Mouse (Mus musculus) R1 (cell line): ENCODE measurements at regions not wholly inside any gene's neighbourhood (a gene's known extent, or its start where the extent isn't known, plus 50 kb on each side); places are given as distances from the start of the nearest gene placed in this dataset.

Source experiments
- DNase-seq: peaks from one replicate; pipeline ENCODE4 v3.0.0-alpha.2; 2018; ENCODE audit warnings: low read depth, low spot score

DNA sequence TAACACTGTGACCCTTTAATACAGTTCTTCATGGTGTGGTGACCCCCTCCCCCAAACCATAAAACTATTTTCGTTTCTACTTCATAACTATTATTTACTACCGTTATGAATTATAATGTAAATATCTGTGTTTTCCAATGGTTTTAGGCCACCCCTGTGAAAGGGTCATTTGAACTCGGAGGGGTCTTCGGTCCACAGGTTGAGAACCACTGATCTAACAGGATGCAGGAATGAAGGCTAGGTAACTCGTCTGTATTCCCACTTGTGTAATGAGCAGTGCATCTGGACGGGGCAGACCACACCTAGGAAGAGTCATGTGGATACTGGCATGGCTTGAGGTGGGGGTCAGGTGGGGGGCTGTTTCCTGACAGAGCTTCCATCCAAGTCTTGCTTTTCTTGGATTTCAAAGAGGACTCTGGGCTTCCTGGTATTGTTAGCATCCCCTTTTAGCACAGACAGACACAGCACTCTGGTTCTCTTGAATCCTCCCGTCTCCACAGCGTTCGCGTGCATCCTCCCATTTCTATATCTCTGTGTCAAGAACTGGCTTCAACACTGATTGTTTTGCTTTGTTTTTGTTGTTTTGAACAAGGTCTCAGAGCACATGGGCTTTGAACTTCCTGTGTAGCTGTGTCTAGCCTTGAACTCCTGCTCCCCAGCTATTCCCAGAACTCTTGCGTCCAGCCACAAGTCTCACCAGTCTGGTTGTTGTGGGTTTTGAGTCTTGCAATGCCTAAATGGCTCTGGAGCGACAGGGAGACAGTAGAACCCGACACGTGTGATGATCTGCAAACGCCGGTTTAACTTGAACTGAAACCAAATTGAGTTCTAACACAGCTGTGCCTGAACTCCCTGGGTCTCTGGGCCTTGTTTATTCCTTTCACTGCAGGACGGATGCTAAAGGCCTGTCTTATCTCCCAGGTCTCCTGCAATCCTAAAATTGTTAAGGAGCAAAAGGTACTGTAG, 75.4 kb upstream of the Ralgps2 start:
- no peak for DNase-seq

DNA sequence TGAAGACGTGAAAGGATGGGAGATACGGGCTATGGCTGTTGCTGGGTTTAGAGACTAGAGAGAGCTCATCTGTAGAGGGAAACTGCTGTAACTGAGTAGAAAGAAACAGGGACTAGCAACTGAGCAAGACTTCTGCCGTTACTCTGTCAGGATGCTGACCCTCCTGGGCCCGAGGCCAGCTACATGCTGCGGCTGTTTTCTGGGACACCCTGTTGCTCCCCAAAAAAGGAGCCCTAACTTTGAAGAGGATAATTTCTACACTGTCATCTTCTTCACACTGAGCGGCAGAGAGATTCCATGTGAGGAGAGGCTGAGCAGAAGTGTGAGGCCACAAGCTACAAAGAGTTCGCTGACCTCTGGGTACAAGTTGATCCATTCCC, 74.2 kb upstream of the Ralgps2 start:
- DNase-seq = no peak

DNA sequence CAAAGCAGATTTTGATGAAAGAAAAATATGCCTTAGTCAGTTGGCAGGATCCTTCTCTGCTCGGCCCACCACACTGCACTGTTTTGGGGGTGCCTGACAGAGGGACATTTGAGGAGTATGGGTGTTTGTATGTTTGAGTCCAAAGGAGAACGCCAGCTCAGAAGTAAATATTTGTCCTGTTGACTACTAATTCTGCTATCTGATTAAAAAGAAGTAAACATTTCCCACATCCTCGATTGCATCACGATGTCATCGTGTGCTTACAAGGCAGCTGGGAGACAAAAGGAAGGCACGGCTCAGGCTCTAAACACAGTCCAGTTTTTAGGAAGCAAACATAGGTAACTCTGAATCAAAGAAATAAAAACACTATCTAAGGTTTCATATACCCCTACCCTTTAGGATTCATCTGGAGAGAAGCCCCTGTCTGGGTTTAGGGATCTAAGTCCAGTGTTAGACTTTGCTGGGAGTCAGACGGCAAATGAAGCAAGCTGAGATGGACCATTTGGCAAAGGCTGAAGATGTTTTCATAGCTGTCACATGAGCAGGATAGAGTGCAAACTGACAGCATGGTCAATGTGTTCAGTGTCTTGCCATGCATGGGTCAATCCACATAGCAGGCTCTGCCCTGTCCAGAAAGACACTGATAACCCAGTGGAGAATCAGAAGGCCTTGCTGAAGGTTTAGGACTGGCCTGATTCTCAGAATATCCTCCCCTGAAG, 73.7 kb upstream of the Ralgps2 start:
- DNase-seq = no peak

DNA sequence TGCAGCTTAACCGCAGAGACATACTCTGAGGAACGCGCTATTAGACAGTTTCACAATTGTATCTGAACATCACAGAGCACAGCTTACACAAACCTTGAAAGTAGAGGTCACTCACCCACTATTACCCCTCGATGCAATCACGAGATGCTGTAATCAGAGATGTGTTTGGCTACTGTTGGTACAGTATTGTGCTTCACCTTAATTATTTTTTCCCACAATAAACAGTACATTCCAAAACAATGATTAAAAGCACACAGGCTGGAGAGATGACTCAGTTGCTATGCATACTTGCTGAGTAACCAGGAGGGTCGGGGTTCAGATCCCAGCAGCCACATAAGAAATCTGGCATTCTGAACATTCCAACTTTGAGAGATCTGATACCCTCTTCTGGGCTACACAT, 71.8 kb upstream of the Ralgps2 start:
- no peak for DNase-seq

DNA sequence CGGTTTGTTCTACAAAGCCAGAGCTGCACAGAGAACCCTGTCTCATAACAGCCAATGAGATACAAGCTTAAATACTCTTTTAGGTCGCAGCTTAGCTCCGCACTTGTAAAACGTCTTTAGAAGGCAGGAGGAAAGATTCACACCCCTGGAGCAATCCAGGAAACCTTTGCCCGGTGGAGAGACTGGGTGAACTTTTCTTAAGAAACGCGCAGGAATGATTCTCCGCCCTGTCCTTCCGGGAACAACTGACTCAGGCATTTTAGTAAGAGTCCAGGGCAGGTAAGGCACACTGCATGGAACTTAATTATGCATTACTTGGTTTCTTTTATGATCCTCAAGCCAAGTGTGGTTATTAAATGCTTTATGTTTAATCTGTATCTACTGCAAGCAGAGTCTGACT, 70.0 kb upstream of the Ralgps2 start:
- DNase-seq = no peak

DNA sequence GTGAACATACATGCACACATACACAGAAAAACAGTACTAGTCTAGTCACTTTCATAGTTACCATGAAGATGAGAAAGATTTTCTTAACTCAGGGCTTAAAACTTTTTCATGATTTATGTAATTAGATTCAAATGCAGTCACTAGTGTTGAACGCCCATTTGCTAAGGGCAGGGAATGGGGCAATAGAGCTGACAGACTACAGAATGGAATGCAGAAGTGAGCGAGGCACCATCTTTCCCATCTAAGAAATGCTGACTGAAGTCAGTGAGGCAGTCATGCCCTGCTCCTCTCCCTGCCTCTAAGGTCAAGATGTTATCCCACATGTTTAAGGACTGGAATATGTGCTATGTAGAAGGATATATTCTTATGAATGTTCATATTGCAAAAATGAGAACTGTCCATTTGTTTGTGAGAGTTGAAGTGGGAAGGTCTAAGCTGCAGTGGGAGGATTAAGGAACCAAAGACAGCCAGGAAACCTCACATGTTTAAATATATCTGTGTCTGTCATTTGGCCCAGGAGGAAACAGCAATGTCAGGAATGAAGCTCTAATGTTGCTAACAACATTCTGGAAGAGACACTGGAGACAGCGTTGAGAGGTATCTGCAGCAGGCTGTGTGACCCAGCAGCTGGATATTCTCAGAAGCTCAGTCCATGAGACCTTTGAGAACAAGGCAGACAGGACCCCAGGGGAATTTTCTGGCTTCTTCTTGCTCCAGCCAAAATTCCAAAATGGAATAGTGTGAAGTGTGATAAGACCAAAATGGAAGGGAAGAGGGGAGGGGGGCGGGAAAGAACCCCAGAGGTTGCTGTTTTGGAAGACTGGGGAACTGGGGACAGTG, 68.7 kb upstream of the Ralgps2 start:
- DNase-seq = no peak

DNA sequence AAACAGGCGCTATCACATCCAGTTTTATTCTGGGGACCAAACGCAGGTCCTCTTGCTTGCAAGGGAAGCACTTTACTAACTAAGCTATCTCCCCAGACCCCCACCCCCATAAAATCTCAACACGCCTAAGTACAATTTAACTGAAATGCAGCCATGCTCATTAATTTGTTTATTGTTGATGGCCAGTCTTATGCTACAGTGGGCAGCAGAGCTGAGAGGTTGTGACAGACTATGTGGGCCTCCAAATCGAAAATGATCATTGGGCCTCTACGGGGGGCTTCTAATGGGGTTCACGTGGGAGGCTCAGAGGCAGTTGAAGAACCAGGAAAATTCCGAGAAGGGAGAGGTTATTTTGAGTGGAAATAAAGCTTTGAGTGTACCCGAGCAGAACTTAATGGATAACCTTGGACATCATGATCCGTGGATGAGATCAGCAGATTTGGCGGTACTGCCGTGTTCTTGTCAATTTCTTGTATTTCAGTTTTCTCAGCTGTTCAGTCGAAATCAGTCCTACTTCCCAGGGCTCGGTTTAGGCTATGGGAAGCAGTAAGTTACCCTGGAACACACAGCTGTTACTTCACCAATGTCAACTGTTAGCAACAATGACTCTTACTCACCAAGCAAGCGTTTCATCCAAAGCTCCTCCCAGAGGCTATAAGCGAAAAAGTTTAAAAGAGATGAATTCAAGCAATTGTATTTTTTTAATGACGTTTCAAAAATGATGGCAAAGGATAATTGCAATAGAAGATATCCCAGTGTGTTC, 65.1 kb upstream of the Ralgps2 start:
- no peak for DNase-seq

DNA sequence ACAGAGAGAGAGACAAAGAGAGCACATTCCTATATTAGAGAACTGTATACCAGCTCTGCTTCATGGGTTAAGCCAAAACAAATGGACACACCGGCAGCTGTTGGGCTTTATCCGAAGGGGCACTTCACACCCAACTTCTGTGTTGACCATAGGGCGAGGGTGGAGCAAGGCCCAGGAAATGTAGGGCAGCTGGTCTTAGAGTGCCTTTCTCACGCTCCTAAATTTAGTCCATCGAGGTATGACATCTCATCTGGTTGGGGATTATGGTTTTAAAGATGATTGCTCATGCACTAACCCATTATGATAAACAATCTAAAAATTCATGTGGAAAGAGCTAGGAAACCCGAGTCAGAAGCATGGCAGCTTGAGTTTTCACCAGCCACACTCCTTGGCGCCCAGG, 63.6 kb upstream of the Ralgps2 start:
- DNase-seq = no peak

DNA sequence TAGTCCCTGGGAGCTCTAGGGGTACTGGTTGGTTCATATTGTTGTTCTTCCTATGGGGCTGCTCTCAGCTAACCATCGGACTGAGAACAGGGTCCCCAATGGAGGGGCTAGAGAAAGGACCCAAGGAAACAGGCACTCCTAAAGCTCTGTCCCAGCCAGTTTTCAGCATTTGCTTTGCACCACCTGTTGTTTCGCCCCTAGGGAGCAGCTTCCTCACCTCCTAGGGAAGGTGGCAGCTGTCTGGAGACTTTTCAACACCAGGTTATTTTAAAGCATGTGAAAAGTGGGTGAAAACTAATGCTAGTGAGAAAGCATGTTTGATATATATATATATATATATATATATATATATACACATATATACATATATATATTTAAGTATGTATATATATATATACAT, 62.8 kb upstream of the Ralgps2 start:
- no peak for DNase-seq

DNA sequence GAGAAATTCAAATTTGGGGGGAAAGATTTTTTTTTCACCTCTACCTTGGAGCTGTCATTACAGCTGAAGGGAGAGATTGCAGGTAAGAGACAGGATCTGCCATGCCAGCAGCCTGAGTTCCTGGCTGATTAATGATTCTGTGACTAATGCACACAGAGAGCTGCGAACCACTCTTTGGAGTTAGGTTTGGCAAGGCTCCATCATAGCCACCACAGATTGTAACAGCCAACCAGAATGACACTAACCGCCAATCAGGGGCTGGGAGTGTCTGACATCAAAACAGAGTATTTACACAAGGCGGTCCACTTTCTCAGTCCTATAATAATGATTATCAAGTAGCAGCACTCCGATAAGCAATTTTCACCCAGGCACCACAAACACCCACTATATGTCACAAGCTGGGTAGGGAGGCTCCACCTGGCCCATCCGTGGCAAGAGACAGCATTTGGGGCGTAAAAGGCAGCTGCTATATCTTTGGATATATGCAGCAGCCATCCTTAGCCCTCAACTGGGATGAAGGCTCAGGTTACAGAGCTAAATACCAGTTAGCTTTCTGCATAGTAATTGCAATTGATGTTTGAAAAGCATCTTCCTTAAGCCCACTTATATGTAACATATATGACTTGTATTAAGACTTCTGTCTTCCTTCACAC, 61.7 kb upstream of the Ralgps2 start:
- no peak for DNase-seq

DNA sequence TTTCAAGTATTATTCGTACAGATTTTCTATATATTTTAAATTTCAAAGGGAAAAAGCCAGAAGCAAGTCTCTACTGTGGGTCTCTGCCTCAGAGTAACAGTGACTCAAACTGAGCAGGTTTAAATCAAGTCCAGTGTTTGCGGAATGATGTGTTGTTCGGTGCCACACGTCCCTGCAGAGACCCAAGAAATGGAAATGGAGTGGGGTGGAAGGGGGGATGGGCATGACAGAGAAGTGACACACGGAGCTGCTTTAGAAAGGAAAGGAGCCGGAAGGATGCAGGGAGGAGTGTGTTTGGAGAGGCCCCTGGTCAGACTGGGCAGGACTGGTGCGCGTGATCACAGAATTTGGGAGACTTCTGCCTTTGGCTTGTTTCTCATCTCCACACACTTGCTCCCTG, 60.5 kb upstream of the Ralgps2 start:
- no peak for DNase-seq

DNA sequence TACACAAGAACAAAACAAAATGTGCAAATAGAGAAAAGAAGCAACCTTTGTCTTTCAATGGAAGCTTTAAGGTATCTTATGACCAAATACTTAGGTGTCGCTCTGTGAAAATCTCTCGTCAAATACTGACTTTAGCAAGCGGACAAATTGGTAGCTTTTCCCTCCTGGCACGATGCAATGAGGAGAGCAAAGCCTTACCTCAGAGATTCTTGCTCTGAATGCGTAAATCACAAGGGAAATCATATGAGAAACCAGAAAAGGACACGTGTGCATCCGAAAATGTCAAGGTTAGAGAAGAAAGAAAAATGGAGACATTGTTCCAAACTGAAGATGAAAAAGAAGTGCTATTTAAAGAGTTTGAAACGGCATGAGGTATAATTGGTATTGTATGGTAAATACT, 59.8 kb upstream of the Ralgps2 start:
- no peak for DNase-seq

DNA sequence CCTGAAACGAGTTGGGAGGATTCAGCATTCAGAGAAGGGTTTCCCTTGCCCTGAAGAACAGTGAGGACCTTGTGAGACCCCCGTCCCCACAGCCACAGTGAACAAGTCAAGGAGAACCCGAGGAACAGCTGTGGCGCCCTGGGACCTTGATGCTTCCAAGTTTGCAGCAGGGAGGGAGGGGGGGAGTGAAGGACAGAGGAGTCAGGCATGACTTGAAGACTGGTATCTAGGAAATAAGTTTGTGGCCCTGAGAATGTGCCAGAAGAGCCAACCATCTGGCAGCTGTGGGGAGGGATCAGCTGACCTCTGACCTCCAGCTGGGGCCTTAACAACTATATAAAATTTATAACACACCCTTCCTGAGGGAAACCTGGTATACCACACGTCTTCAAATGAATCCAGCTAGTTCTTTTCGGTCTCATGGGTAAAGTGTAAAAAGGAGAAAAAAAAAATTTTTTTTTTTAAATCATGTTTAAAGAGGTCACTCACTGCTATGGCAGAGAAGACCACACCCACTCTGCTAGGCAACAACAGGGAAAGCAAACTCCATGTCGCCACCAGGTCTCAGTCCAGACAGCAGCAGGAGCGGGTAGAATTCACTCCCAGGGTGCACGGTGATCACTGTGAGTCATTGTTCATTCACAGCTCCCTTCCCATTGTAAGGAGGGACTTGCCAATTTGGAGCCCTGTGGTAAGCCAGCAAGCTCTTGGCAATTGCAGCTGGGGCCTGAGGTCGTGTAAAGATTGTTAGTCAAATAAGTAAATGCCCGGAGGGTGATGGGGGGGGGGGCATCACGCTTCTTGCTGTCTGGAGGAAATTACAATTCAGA, 58.3 kb upstream of the Ralgps2 start:
- peak; percentile 77 for DNase-seq

DNA sequence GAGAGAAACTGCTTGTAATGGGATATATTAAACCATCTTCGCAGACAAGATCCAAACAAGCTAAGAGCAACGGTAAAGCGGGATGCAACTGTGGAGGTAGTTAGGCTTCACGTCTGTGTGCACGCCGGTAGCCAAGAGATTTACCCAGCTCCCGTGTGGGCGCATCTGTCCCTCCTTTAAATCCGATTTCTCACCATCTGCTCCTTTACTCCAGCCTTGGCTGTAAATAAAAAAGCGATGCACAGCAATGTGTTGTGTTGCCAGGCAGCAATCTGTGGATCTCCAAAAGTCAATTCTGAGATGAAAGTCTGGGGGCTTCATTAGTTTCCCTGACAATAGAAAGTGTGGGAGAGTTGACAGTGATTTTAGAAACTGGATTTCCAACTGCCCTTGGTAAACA, 57.6 kb upstream of the Ralgps2 start:
- no peak for DNase-seq

DNA sequence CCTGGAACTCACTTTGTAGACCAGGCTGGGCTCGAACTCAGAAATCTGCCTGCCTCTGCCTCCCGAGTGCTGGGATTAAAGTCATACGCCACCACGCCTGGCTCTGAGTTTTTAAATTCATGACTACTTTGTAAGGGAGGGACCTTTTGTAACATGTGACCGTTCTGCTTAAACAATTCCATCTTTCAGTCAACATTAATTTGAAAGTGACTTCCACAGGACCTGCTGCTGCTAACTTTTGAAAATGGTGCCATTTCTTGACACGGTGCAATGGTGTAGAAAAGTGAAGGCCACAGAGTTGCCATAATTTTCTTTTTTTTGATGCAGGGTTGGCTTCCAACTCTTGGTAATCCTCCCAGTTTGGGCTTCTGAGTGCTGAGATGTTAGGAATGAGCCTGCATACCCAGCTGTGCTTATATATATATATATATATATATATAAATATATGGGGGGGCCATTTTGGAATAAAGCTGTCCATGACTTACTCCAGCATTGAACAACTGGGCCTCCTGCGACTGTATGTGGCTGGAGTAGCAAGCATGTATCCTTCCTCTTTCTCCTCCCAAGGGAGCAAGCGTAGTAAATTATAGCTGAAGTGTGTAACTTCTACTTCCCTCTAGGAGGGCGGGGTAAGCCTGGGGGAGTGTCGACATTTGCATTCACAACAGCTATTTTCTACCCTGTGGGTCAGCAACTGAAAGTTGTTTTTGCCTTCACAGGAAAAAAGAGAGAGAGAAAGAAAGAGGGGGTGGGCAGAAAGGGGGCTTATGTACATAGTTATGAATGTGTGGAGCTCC, 56.9 kb upstream of the Ralgps2 start:
- no peak for DNase-seq

DNA sequence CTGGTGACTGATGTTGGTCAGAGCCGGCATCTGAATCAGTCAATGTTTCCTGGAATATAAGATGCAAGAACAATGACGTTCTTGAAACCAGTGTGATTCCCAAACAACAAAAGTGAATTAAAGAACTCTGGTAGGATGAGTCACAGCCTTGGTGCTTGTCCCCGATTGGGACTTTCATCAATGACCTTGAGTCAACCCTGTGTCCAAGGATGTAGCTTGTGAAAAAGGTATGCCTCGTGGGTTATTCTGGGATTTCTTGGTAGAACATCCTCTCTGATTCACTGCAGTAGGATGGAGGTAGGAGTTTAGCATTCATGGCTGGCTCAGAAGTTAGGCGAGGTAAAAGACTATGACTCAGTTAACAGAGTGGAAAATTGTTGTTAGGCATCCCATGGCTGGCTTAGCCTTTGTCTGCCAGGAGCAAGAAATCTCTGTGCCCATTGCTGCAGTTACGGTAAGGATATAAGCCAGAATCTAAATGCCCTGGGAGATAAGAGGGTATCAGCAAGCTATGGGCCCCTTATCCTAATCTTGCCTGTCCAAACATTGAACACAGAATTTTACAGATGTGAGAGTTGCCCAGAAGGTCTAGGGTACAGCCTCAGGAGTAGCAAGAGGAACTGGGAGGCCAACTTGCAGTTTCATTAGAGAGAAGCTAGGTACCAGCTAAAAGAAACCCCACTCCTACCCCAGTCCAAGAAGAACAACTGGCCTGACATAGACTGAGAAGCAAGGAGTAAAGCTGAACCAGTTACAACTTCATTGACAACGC, 55.9 kb upstream of the Ralgps2 start:
- DNase-seq = peak; percentile 59

DNA sequence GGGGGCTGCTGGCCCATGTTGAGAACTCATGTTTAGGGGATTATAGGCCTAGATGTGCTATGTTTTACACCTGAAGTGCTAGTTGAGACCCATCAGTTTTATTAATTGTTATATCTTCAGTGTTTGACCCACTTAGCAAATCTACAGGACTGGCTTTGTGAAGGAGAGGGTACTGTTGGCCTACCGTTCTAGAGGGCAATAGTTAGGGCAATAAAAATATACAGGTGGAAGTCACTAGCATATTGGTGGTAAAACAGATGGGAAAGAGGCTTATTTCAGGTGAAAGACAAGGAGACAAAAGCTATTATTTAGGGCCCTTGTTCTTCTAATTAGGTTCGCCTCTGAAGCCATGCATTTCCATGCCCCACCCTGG, 55.2 kb upstream of the Ralgps2 start:
- DNase-seq = peak; percentile 39

DNA sequence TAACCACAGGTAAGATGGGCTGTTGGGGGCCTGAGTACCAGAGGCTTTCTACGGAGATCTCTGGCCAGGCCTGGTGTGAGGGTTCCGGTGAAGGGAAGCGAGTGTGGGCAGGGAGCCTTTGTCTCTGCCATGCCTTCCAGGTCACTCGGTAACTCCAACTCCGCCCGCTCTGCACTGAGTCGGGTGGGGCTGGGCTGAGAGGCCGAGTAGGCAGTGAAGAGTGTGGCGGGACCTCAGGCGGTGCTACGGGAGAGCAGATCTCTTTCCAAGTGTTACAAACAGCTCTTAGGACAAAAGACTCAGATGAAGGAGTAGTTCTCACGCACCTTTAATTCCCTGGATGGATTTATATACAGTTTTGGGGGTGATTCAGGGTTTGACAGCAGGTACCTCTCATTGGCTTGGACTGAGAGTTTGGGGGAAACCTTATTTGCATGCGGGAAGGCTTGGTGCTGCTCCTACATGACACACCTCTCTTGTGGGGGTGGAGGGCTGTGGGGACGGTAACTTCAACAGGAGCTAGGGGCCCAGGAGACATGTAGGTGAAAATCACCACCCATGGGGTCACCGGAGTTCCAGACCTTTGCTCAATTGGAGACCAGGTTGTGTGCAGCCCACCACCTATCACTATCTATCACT, 54.7 kb upstream of the Ralgps2 start:
- DNase-seq = no peak
